Mouse (Mus musculus) thymus, postnatal 14 days (tissue): Measurements from ENCODE around the gene Olfr938.

Experiments
- DNase-seq: peaks from one replicate; pipeline ENCODE4 v3.0.0; 2021

Olfr938 gene

GRCm38 (mm10) chr9:39078787-39079186 is at the start of gene Olfr938:
Olfr938 (minus strand) TSS chr9:39078887.
- DNase-seq = no peak

GRCm38 (mm10) chr9:39127831-39128230 is 49.1 kb upstream of the Olfr938 start, which contains the start of gene Olfr27:
Olfr27 (plus strand) TSS chr9:39128131.
- DNase-seq = no peak

GRCm38 (mm10) chr9:39127326-39127725 is 48.6 kb upstream of the Olfr938 start:
- no peak for DNase-seq

- no peak for DNase-seq
These were observed 13.8 kb downstream of the Olfr938 start, which contains the start of gene Olfr937 for GRCm38 (mm10) chr9:39064851-39065250. Olfr937 (minus strand) TSS chr9:39064951.
